Mouse (Mus musculus): Measurements from ENCODE around the gene Cyp2w1.

- TF ChIP-seq POU5F1 (IDR thresholded peaks at IDR 0.05; ENCODE audit: borderline replicate concordance, low read length) (no peak), CTCF (conservative IDR thresholded peaks at IDR 0.05; ENCODE audit: low read length) (no peak), NANOG (IDR thresholded peaks at IDR 0.05; ENCODE audit: borderline replicate concordance, low read length) (no peak)
Observed at GRCm38 (mm10) chr5:139351628-139352027, 789 bp upstream of the Cyp2w1 start.
